Mouse (Mus musculus) right cerebral cortex, adult 18-20 months (tissue): ENCODE measurements around the gene Gm10203.
"Not testable (repeated sequence)": the region's sequence is repeated elsewhere in the genome, so short reads cannot be mapped to it uniquely, and the experiment has no call there.

Source experiments
- DNase-seq: peaks from one replicate; pipeline ENCODE4 v3.0.0; 2022; ENCODE audit warnings: mixed read lengths

Gm10203 gene

DNA sequence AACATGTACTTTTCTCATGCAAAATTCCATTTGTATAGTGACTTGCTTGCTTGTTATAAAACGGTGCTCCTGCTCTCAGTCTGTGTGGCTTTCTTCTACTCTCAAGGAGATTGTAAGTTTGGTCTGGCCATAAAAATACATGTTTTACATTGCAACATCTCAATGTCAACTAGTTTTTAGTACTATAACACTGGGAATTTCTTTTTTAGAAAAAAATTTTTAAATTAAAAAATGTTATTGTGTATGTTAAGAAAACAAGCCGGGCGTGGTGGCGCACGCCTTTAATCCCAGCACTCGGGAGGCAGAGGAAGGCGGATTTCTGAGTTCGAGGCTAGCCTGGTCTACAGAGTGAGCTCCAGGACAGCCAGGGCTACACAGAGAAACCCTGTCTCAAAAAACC is at the start of gene Gm10203:
Gene Gm10203 (plus strand): TSS at position 301 of the 400 bp plus-strand sequence.
- not testable (repeated sequence) for DNase-seq

DNA sequence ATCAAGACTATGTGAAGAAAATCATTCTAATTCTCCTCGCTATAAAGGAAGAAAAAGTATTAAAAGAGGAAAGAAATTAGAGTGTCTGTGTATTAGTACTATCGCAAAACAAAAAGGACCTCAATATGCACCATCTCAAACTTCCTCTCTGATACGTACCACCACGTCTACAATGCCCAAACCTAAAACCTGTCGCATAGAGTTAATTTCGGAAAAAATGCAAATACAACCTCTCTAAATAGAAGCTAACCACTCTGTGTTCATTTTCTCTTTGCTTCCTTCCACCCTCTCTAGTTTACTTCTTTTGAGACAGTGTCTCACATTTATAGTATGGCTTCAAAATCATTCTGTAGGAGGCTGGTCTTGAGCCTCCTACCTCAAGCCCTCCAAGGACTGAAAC is 37.6 kb upstream of the Gm10203 start:
- no peak for DNase-seq

DNA sequence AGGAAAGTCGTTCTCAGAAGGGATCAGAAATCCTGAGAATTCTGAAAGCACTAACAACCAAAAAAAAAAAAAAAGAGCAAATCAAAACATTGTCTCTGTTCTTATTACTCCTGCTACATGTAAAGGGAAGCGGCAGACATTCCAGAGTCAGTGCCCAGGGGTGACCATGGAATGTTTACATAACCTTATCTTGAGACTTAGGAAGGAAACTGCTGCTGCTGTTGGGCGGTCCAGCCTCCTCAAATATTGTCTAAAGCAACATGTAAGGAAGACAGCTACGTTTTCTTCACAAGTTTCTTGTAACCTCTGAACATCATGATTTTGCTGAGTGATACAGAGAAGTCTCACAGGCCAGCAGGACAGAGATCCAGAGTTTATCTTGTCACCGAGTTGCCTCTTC is 36.5 kb upstream of the Gm10203 start:
- no peak for DNase-seq

DNA sequence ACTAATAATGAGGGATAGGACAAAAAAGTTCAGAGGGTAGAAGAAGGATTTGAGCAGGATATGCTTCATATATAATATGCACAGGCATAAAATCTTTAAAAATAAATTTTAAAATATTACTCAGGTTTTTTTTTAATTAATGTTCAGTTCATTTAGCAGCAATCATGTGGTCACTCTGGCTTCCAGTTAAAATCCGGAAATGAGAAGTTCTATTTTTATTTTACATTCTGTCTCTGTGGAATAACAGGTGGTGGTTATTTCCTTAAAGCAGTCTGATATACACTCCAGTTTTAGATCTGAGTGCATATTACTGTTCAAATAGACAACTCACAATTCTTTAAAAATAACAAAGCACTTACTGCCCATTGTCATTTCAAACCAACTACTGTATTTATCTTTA is 35.4 kb upstream of the Gm10203 start:
- no peak for DNase-seq

DNA sequence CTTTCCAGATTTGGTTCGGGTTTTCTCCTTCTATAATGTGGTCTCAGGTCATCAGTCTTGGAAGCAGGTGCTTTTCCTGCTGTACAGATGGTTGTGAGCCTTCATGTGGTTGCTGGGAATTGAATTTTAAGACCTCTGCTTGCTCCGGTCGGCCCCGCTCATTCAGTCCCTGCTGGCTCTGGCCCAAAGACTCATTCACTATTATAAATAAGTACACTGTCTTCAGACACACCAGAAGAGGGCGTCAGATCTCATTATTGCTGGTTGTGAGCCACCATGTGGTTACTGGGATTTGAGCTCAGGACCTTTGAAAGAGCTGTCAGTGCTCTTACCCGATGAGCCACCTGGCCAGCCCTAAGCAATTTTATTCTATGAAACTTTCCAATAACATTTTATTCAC is 34.6 kb upstream of the Gm10203 start:
- no peak for DNase-seq

DNA sequence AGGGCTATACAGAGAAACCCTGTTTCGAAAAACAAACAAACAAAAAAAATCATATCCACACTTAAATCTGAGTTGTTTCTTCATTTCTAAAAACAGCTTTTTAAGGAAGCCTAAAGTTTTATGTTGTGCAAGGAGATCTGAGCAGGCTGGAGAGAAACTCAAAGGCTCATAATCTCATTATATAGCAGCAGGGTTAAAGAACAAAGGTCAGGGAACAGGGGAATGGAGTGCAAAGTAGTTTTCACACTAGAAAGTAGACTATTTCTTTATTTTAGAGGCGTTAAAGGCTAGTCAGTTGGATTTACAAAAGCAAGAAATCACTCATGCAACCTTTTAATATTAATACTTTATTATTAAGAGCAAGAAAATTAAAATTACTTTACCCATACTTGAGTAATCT is 33.7 kb upstream of the Gm10203 start:
- no peak for DNase-seq

DNA sequence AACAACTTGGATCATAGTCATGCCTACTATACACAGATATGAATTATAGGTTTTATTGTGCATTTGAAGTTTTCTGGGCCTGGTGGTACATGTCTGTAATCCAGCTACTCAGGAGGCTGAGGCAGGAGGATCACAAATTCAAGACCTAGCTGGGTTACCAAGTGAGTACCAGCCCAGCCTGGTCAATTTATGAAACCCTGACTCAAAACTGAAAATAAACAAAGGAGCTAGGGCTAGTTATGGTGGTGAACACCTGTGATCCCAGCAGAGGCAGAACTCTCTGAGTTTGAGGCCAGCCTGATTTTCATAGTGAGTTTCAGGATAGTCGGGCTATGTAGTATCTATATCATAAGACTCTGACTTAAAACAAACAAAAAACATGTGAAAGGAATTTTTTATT is 32.7 kb upstream of the Gm10203 start:
- no peak for DNase-seq

DNA sequence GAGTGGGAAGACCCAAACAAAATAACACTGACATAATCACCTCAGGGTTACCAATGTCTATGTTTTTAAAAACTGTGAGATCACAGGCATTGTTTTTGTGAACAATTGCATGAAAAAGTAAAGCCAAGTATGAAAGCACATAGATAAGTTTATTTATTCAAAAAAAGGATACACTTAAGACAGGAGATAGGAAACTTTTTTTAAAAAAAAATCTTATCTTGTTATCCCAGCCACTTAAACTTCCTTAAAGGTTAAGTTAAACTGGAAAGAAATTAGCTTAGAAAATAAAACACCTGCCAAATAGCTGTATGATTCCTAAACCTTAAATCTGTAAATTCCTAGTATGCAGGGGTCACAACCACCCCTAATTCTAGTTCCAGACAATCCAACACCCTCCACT is 31.0 kb upstream of the Gm10203 start:
- DNase-seq = no peak

DNA sequence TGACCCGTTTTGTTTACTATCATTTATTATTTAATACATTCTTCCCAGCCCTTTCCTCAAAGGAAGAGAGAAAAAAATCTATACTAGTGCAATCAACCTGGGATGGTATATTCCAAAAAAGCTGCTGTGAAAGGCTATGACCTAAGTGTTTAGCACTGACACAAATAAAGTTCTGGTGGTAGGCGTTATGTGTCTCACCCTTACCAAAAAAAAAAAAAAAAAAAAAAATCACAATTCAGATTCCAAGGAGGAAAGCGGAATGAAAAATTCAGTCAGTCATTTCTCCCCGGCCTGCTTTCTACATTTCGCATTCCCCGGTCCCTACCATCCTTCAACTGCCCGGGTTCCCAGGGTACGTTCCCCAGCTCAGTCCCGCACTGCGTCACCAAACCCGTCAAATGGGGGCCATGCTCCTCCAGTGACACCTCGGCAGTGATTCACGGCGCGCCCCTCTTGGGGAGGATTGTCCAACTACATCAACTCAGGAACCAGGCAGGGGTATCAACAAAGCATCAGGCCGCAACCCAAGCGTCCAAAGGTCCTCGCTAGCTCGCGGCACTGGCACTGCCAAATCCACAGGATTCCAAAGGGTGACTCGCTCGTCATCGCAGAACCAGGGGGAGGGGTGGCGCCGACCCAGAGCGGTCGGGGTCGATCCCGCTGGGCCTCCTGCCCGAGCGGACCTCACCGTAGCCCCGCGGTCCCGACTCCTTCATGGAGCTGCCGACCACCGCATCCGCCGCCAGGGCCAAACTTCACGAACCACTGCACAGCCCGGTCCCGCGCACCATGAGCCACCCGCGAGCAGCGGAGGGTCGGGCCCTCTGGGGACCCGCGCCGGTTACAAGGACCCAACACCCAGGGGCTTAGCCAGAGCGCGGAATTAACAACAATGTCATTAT is 29.5 kb upstream of the Gm10203 start:
- DNase-seq = peak; percentile 71

DNA sequence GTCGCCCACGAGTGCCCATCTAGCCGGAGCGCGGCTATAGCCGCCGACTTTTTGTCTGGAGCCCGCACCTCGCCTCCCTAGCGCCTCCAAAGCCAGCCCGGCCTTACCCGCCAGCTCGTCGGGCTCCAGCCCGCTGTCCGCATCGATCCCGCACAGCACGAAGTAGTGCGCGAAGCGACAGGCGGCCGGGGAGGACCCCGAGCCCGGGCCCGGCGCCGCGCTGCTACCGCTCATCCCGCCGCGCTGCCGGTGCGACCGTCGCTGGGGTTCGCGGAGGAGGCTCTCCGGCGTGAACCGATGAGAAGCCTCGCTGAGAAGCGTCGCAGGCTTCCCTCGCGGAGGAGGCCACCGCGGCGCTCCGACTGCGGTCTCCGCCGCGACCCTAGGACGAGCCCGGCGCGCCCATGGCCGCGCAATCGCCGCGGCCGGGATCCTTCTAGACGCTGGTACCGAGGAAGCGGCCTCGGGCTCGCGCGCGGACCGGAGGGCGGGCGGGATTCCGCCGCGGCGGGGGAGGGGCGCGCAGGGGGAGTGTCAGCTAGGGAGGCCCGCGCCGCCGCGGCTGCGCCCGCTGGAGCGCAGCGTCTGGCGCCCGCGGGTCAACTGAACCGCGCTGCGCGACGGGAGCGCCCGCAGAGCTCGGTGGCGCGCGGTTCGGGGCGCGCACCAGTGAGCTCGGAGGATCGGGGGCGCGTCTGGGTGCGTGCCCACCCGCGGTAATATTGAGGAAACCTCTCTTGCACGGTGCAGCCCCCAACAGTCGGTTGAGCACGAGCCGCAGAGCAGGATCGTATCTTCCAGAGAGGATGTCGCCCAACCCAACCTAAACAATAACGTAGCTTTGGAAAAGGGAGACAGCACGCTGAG is 28.7 kb upstream of the Gm10203 start, which contains the start of gene Dennd5b:
Gene Dennd5b (minus strand): TSS at position 605 of the 867 bp plus-strand sequence.
- DNase-seq = peak; percentile 87

DNA sequence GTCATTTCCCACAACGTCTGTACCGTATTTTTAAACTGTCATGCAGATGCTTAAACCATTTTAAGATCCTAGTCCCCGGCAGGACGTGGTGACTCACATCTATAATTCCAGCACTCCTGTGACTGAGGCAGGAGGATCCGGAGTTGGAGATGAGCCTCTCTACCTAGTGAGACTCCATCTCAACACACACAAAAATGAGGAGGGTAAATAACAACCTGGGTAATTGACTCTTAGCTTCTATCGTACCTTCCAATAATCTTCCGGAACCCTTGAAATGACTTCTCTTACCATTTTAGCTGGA is 28.1 kb upstream of the Gm10203 start:
- DNase-seq = no peak

DNA sequence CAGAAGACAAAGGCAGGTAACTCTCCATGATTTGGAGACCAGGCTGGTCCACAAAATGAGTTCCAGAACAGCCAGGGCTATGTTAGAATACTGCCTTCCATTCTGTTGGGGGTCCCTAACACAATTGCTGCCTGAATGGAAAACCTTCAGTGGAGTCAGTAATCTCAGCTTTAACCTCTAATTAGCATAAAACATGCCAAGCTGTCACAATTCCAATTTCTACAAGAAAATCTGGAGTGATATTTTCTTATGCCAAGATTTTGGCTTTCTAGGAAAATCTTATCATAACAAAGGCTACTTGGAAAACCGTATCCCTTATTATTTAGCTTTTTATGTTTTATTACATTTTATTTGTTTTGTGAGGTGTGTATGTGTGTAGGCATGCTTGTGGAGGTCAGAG is 26.5 kb upstream of the Gm10203 start:
- DNase-seq = no peak

DNA sequence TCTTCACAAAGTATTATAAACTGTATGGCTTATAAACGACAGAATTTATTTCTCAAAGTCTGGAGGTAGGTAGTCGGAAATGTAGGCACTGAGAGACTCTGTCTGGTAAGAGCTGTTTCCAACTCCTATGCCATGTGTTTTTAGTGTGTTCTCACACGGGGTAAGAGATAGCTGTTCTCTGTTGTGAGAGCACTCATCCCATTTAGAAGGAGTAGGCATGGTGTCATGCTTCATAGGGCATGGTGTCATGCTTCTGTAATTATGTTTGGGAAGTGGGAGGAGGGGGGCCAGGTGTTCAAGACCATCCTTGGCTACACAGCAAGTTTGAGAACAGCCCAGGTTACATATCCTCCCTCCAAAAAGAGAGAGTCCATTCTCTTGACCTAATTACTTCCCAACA is 22.4 kb upstream of the Gm10203 start:
- DNase-seq = no peak

DNA sequence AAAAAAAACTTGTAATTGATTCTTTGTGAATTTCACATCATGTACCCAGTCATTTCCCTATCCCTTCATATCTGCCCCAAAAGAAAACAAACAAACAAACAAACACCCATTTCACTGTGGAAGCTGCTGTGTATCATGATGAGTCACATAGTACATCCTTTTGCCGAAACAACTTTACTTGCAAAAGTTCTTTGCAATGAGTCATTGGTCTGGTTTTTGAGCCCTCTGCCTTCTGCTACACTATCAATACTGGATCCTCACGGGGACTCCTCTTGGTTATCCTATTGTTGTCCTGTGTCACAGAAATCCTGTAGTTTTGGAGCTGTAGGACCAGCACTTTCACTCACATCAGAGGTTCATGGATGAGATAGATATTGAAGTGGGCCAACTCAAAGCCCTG is 21.1 kb upstream of the Gm10203 start:
- no peak for DNase-seq

DNA sequence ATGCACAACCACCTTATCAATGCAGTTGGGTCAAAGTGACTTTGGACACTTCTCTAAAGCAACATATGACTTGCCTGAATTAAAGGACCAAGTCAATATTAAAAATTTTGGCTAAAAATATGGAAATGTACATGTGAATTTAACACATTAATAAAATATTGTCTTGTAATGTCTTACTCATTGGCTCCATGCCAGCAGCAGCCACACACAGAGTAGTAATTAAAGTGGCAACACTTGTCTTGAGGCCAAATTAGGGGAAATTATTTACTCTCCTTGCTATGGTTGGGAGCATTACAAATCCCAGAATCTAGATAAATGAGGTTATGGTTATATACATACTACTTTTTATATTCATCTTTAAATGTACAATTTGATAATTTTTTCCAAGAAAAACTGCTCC is 13.0 kb upstream of the Gm10203 start:
- DNase-seq = no peak

DNA sequence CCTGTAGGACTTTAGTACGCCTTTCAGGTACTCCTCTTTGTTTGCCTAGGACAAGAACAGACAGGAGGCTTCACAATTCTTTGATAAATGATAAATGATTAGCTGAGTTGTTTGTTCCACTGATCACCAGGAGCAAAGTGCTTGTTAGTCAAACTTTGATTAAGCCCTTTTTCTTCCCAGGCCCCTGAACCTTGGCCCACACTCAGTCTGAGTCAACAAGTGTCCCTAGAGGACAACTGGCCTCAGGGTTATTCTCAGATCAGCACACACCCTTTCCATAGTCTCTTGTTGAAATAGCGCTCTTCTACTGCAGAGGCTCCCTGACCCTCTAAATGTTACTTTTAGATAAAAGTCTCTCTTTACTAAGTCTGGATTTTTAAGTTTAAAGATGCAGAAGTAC is 11.0 kb upstream of the Gm10203 start:
- no peak for DNase-seq

DNA sequence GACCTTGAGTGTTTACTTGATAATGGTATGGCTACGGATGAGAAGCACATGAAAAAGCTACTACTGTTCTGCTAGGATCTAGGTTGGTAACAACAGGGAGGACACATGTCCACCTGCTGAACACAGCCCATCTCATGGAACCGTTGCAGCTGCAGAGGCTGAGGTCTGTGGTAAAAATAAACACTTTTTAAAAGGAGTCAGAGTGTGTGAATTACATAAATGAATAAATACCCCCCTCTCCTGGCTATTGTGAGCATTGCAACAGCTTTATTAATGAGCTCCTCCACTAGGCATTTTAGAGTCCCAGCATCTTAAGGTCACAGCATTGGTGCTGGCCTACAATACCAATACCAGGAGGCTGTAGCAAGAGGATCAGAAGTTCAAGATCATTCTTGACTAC is 10.1 kb upstream of the Gm10203 start:
- peak; percentile 70 for DNase-seq

DNA sequence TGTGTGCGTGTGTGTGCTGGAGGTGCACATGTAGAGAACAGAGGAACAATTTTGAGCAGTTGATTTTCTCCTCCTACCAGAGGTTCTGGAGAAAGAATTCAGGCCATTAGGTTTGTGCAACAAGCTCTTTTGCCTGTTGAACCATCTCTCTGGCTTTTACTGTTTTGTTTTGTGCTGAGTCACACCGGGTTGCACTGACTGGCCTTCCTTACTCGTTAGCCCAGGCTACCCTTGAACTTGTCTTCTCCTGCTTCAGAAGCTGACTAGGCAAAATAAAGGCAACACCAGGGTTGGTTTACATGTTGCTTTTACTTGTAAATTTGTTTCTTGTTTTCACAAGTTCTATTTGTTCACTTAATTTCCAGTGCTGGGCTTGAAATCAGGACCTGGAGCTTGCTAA is 6.9 kb upstream of the Gm10203 start:
- no peak for DNase-seq

DNA sequence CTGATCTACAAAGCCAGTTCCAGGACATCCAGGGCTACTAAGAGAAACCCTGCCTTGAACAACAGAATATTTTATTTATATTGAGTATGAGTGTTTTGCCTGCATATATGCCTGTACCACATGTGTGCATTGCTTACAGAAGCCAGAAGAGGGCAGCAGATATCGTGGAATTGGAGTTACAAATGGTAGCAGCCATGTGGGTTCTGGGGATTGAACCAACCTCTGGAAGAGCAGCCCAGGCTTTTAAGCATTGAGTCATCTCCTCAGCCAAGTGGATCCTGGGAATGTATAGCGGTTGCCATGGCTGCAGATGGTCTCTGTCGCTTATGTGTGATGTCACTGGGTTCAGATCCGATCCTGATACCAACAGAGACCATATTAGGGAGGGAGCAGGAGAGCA is 3.3 kb upstream of the Gm10203 start:
- DNase-seq = peak; percentile 4

DNA sequence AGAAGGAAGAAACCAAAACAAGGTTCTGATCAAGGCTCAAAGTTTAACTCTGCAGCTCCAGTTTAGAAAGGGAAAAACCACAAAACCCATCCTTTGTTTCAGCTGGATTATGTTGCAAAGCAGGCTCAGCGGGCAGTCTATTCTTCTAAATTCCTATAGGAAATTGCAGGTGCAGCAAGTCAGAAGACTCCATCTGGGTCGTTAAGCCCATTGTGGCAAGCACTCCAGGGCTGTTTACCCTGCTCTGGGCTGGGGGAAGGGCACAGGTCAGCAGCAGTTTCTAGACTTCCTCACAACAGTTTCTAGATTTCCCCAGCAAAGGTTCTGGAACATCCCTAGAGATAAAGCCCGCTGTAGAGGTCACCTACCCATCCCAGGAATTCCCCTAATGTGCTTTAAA is 1.1 kb downstream of the Gm10203 start:
- DNase-seq = no peak

DNA sequence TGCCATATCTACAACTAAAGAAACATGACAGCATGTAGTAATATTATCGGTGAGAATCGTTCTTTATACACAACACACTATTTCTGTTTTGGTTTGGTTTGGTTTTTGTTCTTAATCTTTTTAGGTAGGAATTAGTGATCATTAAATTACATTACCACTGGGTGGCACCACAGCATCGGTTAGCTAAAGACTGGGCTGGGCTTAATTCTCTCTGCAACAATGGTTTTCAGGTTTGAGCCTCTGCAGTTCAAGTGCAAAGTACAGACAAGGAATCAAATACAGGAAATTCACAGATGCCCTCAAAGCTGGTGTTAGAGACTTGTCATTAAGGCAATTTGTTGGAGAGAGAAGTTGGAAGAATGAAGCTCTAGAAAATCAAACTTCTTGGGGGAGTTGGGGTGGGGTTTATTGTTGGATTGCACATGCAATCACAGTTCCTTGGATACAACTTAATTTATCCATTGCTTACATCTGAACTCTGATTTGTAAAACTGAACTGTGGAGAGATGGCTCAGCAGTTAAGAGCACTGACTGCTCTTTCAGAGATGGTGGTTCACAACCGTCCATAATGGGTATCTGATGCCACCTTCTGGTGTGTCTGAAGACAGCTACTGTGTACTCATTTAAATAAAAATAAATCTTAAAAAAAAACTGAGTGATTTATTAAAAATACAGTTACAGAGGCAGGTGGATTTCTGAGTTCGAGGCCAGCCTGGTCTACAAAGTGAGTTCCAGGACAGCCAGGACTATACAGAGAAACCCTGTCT is 2.5 kb downstream of the Gm10203 start:
- no peak for DNase-seq

DNA sequence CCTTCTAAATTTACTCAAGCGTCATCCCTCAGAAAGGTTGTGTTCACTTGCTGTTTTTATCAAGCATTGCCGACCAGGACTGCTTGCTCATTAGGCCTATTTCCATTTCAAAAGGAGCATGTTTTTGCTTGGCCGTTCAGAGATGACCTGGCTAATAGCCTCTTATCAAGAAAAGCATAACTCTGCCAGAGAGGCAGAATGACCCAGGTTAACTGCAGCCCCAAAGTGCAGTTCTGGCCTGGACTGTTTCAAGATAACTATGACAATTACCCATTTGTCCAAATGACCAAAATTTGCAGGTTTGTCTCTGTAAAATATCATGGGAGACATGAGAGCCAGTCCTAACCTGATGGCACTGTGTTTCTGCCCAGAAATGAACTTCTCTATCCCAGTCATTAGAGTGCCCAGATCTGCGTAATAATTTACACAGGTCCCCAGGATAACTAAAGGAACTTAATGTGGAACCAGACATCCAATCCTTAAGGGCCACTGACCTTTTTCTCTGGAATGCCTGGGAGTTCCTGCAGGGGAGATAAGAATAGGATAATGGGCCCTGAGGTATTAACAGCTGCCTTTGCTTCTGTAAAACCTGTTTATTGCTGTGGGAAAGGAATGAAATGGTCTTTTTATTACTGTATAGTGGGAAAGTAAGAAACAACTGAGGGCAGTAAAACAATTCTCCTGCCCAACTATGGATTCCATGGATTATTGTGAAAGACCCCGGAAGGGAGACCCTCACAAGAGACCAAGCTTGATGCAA is 4.6 kb downstream of the Gm10203 start:
- no peak for DNase-seq

DNA sequence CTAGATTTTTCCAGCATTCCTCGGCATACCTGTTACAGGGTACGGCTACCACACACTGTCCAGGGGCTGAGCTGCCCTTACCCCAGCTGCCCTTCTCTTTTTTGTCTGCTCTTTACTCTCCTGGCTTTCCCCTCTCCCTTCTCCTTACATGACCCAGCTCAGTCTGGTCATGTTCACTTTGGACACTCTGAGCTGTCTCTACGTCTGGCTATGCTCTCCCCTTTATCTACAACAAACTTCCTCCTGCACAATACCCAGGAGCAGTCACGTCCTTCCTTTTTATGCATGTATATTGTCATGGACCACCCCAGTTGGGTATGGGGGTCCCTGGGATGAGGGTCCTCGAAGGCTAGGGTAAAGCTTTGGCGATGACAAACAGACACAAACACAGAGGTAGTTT is 5.7 kb downstream of the Gm10203 start:
- no peak for DNase-seq
